Mouse (Mus musculus) ovary, adult 18-20 months (tissue): ENCODE results near the gene Spef1.

Experiments
- DNase-seq: peaks from one replicate; pipeline ENCODE4 v3.0.0; 2022; ENCODE audit warnings: low spot score, mixed read lengths

Gene Spef1

GRCm38 (mm10) chr2:131205521-131206182 lies 18.6 kb upstream of the Spef1 start:
- DNase-seq, result no peak

DNA sequence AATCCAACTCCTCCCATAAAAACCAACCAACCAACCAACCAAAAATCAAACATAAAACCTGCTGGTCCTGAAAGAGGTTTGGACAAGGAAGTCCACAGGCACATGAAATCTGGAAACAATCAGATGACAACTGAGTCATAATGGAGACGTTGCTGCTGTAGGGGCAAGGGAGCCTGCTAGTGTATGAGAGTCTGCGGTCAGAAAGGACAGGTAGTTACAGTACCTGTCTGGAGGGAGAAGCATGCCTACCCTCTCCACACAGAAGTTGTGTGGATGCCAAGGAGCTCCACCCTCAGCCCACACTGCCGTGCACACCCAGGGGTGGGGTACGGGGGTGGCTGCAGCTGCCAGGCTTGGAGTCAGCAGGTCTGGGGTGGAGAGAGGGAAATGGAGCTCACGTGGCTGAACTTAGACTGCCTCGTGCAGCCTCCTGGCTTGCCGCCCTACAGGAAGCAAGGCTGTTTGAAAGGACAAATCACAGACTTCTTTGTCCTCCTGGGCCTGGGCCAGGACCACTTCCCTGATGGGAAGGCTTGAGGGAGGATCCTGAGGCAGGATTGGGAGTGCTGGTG lies 17.4 kb upstream of the Spef1 start:
- peak; percentile 88 for DNase-seq

GRCm38 (mm10) chr2:131203816-131204409 lies 16.8 kb upstream of the Spef1 start:
- DNase-seq, result no peak

GRCm38 (mm10) chr2:131201262-131201661 lies 14.2 kb upstream of the Spef1 start:
- DNase-seq, result no peak

DNA sequence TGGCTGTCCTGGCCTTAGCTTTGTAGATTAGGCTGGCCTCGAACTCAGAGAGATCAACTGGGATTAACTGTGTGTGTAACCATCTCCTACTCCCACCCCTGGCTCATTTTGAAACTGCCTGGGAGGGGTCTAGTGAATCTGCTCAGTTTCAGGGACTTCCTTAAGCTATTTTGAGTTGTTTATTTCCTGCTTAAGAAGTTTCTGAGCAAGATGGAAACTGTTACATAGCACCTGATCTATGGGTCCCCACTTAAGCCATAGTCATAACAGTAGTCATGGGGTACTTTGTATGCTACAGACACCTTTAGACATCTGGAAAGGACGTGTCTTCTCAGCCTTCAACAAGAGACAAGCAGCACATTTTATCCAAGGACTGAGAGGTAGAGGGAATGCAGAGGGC lies 13.6 kb upstream of the Spef1 start:
- no peak for DNase-seq

GRCm38 (mm10) chr2:131196606-131197316 lies 9.7 kb upstream of the Spef1 start:
- no peak for DNase-seq

GRCm38 (mm10) chr2:131191005-131191390 lies 3.9 kb upstream of the Spef1 start:
- no peak for DNase-seq

DNA sequence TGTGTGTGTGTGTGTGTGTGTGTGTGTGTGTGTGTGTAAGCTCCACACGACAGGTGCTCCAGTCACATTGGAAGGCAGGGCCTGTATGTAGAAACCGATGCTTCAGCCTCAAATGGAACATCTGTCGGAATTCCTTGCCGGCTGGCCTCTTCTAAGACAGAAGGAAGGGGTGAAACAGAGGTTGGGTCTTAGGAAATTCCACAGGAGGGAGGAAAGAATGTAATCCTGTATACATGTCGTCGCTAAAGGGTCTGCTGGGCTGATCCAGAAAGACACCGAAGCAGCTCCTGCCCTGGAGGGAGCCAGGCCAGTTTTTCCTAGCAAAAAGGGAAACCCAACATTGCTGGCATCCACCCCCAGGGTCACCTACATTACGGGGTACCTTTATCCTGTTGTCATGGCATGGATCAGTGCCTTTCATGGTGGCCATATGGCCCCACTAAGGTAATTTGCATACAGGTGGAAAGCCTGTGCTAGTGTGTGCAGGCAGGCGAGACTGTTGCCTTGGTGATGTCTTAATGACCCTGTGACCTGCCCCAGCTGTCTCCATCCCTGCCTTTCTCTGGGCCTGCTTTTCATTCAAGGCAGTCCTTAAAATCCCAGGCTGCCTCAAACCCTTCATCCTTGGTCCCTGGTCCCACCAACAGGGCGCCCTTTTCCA lies 3.4 kb upstream of the Spef1 start:
- no peak for DNase-seq

GRCm38 (mm10) chr2:131189521-131190309 lies 2.6 kb upstream of the Spef1 start:
- DNase-seq, result no peak

DNA sequence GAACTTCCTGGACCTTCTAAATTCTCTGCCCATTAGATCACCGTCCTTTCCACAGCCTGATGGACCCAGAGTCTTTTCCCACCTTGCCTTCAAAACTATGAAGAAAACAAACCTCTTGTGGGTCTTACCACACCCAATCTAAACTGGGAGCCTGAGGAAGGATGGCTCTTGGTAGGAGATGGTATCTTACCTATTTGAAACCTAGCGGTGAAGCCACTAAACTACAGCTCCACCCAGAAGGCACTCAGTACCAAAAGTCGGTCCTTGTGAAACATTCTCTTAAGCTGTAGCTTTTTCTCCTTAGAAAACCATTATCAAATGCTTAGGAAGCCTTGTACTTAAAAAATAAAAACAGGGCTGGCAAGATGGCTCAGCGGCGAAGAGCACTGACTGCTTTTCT lies 1.2 kb upstream of the Spef1 start:
- no peak for DNase-seq

- DNase-seq, result no peak
These were observed 480 bp upstream of the Spef1 start for GRCm38 (mm10) chr2:131187602-131187922.

GRCm38 (mm10) chr2:131186343-131186742 lies 739 bp downstream of the Spef1 start:
- DNase-seq, result no peak

DNA sequence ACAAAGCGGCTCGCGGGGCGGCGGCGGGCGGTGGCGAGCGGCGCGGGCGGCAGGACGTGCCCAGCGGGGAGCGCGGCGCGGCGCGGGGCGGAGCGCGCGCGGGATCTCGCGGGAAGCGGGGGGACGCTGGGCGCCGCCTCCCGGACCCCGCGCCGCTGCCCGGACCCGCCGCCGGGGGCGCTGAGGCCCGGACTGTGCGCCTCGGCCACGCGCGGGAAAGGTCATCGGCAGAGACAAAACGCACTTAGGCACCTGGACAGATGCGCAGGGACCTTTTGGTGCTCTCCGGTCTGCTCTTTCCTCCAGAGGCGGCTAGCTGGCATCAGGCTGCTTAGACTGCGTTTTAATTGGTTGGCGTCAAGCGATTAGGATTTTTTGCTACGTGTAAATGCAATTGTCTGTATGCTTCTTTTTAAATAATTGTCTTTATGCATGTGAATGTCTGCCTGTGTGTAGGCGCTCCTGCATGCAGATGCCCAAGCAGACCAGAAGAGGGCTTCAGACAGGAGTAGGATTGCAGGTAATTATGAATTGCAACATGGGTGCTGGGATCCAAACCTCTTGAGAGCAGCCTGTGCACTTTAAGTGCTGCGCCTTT lies 7.0 kb downstream of the Spef1 start, which contains the start of gene Cenpb:
TSS of gene Cenpb (minus strand) at position 78 of the 598 bp plus-strand sequence.
- DNase-seq, result peak; percentile 68

DNA sequence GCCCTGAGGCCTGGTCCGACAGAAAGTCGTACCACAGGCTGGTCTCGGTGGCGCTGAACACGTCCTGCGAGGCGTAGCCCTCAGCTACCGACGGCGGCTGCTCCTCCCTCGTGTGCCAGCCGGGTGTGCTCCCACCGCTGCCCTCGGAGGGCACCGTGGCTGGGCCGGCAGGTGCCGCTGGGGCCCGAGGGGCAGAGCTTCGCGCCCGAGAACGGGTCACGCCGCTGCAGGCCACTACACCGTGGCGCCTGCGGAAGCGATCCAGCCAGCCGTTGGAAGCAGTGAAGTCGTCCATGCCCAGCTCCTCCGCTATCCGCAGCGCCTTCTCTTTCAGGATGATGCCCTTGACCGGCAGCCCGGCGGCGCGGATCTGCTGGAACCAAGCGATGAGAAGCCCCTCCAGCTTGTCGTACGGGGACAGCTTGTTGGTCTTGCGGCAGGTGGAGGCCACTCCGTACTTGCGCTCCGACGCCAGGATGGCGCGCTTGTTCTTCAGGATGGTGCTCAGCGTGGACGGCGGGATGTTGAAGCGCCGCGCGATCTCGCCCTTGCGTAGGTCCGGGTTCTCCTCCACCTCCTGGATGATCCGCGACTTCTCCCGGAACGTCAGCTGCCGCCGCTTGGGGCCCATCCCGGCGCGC lies 7.7 kb downstream of the Spef1 start:
- DNase-seq, result peak; percentile 36

- no peak for DNase-seq
These were observed 8.2 kb downstream of the Spef1 start for GRCm38 (mm10) chr2:131178828-131179245.

GRCm38 (mm10) chr2:131177932-131178331 lies 9.2 kb downstream of the Spef1 start:
- no peak for DNase-seq

- no peak for DNase-seq
These were observed 10.6 kb downstream of the Spef1 start for GRCm38 (mm10) chr2:131176491-131176890.

GRCm38 (mm10) chr2:131175945-131176309 lies 11.2 kb downstream of the Spef1 start:
- DNase-seq, result no peak

- no peak for DNase-seq
These were observed 11.7 kb downstream of the Spef1 start for GRCm38 (mm10) chr2:131175286-131175944.

DNA sequence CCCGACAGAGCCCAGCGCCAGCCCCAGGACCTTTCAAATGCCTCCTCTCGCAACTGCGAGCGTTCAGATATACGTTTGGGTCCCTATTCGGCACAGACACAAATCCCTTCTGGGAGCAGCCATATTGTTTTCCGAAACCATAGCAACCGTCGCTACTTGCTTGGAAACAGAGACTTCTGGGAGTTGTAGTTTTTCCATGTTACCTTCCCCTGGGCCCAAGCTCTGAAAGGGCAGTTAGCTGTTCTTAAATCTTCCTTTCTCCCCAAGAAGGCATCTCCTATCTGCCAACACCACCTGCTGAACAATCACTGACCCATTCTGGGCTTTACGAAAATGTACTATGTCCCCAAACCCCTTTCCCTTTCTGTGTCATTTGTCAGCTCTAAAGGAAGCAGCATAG lies 12.4 kb downstream of the Spef1 start:
- no peak for DNase-seq
